Mouse (Mus musculus) left cerebral cortex, postnatal 4 days (tissue): Measurements from ENCODE around the gene Gm49486. TPM values are rescaled to one million over a fixed set of nuclear protein-coding genes. Genes with fewer than 3 reads are reported as not detected.
A peak's percentile ranks its signal among the peaks of the same experiment; 100 is the strongest.

Experiments used
- DNase-seq: peaks from one replicate; pipeline ENCODE4 v3.0.0-alpha.2; 2022
- intact Hi-C: fragments of 180-260 bp; cut with DNase I; formaldehyde crosslinking; loops from one replicate; pipeline ENCODE4 v1.15.1; 2025
- total RNA-seq, 2 experiments: library from RNA; stranded (reverse); gene quantifications; 2 replicates each; pipeline ENCODE4 v1.2.3; 2021

Gene Gm49486
- 1 to 10 TPM; 1.9 to 2.4 TPM for total RNA-seq

DNA sequence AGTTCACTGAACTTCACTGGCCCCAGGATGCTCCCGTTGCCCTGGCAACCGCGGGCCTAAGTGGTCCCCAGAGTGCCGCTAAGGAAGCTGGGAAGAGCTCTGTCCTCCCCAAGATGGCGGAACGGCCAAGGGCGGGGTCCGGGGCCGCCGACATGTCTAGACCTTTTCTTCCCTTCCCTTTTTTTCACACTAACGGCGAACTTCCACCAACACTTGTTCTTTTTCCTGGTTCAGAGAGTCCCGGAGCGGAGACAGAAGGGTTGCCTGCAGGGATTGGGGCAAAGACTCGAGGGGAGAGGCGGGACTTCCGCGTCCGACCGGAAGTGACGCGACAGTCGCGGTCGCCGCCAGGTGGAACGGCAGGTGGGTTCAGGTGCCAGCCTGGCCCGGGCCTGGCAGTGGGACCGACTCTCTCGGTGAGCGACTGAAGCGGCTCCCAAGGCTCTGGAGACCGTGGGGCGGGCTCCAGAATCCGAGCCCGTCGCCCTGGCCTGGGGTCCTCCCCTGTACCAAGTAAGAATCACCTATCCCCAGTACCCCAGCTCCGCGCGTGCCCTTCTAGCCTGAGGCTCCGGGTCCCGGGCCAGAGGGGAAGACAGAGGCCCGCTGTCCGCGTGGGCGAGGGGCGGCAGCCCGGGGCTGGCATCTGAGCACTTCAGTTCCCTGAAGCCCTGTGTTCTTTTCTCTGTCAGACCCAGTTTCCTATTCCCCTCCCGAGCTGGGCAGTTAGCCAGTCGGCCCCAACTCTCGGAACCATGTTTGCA is at the start of gene Gm49486, which contains the start of gene Pick1:
Gene Gm49486, plus strand, starts transcription at position 334 of the 764 bp plus-strand sequence.
Gene Pick1, plus strand, starts transcription at position 116 of the 764 bp plus-strand sequence.
- intact Hi-C loops, result no loop called here
- DNase-seq, result peak; percentile 89

DNA sequence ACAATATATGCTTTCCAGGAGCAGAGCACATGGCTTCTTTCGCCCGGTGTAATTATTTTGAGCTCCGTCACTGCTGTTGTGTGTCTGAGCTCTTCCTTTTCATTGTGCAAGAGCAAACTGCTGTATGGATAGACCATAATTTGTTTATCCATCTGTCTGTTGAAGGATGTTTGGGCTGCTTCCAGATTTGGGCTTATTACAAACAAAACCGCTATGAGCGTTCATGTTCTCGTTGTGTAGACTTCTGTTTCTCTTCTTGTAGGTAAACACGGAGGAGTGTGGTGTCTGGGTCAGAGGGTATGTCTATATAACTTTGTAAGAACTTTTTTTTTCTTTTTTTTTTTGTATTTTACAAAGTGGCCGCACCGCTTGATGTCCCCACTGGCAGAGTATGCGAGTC is 44.0 kb upstream of the Gm49486 start:
- no peak for DNase-seq
- intact Hi-C loops, result no loop called here

DNA sequence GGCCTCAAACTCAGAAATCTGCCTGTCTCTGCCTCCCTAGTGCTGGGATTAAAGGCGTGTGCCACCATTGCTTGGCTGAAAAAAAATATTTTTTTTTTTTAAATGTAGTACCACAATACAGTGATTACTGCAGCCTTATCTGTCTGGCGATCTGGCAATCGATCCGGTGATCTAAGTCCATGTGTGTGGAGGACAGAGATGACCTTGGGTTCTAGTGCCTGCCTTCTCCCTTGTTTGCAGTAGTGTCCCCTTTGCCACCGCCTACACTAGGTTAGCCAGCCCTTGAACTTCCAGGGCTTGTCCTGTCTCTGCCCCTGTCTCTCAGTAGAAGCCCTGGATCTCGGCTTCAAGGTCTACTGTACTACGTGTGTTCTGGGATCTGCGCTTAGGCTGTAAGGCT is 41.4 kb upstream of the Gm49486 start:
- intact Hi-C loops, result no loop called here
- no peak for DNase-seq

DNA sequence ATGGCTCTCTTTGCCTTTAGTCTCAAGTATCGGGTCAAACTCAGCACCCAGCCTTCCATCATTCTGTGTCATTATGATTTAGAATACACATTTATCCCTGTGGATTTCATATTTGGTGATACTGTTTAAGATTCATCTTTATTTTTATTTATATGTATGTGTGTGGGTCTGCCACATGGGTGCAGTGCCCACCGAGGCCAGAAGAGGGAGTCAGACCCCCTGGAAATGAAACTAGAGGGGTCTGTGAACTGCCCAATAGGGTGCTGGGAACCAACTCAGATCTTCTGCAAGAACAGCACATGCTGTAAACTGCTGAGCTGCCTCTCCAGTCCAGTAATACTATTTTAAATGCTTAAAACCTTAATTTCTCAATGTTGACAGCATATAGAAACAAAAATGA is 37.8 kb upstream of the Gm49486 start:
- intact Hi-C loops, result no loop called here
- DNase-seq, result no peak

DNA sequence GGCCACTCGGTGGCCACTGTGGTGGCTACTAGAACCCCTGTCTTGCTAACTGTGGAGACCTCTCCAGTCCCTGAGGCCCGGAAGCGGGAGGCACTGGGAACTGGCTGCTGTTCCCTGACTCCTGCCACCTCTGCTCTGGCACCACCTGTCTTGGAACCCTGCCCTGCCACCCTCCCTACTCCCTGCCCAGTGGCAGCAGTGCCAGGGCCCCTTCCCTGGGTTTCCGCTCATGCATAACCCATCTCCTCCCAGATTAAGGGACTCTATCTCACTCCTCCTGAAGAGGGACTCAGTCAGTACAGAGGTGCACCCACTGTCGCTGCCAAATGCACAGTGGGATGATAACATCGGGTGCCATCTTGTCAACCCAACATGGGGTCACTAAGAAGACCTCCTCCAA is 36.7 kb upstream of the Gm49486 start:
- peak; percentile 13 for DNase-seq
- intact Hi-C loops, result no loop called here

DNA sequence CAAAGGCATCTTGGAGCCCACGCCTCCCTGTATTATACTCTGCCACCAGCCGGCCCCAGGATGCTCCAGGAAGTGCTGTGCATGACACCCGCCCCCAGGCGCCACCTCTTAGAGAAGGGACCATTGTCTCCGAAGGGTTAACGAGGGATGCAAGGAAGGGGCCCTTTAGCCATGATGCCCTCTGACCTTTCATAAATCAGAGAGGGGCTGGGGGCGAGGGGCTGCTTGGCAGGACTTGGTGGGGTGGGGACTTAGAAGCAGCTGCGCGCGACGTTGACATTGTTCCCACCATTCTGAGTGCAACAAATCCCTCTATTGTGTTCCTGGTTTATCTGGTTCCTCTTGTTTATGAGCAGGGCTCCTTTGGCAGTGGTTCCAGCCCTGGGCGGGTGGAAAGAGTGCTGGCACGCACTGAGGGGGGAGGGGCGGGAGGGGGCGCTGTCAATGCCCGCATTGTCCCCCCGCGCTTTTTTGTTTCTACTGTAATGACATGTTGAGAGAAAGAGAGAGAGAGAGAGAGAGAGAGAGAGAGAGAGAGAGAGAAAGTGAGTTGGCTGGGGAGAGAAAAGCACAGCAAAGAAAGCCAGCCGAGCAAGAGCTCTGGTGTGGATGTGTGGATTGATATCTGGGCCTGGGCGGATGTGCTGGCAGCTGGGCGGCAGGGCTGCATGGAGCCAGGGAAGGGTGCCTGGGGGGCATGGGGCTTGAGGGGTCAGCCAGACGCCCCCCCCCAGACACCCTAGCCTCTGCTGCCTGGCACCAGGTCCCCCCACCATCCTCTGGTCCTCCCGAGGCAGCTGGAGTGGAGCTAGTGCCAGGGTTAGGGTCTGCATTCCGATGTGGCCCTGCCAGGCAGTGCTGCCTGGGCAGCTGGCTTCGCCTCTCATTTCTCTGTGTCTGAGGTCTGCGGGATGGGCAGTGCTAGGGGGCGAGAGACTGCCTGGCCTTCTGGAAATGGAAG is 36.0 kb upstream of the Gm49486 start:
- intact Hi-C loops, result no loop called here
- peak; percentile 69 for DNase-seq

DNA sequence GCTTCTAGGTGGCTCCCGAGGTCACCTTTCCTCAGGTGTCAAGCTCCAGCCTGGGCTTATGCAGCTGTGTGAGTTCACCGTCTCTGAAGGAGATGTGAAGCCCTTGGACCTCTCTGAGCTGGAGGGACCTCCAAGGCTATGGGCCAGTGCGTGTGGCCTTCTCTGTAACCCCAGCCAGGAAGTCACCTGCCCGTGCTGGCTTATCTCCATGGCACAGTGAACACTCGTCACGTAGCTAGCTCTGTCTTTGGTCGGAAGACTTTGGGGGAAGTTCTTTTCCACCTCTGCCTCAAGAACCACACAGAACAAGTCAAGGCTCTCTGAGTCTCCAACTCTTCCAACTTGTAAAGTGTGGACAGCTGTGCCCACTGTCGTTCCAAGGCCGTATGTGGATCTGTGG is 35.1 kb upstream of the Gm49486 start:
- DNase-seq, result no peak
- intact Hi-C loops, result no loop called here

DNA sequence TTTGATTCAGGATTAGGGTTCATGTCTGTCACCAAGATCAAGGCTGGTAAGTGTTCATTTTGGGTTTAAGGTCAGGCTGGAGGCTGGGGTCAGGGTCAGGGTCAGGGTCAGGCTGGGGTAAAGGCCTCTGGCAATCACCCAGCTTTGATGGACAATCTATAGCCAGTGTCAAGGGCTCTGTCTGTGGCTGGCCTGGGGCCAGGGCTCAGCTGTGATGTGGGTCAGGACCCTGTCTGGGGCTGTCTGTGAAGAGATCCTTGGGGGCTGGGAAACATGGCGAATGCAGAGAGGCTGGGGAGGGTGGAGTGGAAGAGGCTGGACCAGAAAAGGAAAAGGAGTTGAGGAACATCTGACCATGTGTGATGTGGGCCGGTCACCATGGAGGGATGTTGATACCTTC is 34.2 kb upstream of the Gm49486 start:
- no peak for DNase-seq
- intact Hi-C loops, result no loop called here

DNA sequence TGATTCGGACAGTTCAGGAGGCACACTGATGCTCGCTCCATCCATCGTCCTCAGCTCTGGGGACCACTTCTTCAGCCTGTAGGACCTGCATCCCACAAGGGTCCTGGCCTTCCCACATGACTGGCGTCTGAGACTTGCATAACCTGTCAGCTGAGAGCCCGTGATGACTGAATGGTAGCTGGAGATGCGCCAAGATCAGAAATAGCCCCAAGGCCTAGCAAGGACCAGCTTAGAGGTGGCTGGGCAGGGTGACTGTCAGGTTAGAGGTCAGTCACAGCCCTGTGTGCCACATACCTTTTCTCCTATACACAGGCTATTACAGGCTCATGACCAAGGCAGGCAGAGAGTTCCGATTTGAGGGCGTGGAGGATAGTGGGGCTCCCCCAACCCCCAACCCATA is 33.7 kb upstream of the Gm49486 start:
- intact Hi-C loops, result no loop called here
- no peak for DNase-seq

DNA sequence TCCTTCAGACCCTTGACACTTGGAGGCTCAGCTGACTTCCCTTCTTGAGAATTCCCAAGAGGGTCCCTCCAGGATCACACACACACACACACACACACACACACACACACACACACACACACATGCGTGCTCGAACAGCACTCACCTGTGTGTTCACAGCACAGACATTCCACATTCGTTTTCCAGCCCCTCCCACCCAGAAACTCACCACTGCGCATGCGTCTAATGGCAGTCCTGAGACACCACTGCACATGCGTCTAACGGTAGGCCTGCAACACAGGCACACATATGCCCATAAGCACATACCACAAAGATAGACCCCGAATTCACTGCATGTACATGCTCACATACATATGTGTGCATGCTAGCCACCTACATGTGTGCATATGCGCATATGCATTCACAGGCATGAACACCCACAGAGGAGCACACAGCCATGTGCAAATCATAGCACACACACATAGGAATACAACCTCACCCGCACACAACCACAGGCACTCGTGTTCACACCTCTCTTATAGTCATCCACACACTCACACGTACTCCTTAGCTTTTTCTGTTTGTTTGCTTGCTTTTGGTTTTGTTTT is 29.7 kb upstream of the Gm49486 start:
- no peak for DNase-seq
- intact Hi-C loops, result no loop called here

DNA sequence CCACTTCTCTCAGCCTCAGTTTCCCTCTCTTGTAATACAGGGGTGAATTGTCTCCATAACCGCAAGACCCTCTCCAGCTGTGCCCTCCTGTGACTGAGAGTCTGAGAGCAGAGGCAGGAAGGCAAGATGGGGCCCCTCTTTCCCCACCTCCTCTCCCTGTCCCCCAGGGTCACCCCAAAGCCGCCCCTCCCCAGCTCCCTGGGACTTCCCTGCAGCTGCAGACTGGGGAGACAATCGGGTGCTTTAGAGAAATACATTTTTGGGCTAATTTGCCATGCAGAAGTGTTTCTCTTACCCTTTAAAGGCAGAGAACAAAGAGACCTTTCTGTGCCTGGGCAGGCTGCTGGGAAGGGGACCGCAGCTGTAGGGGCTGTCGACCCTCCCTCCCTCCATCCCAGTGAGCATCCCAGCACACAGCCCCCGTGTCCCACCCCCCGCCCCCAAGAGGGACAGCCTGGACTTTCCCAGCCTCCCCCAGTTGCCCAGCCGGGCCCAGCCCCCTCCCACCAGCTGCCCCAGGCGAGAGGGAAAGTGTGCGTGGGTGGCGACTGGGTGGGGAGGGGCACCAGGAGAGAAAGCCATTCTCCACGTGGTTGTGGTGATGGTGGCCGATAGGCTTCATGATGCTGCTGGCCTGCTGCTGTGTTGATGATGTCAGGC is 27.6 kb upstream of the Gm49486 start:
- intact Hi-C loops, result no loop called here
- peak; percentile 46 for DNase-seq

DNA sequence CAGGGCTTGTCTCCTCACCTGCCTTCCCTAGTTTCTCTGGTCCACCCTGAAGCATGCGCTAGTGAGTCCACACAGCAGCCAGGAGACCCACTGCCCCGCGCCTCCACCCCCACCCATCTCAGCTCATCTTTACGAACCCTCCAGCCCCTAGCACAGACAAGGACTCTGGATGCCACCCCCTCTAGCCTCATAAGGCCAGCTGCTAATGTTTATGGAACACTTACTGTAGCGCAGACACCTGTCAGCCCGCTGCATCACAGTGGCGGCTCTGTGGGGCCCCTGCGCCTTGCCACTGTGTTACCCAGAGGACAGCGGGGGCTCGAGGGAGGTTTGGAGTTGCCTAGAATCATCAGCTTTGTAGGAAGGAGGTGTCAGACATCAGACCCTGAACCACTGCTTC is 26.6 kb upstream of the Gm49486 start:
- intact Hi-C loops, result no loop called here
- no peak for DNase-seq

DNA sequence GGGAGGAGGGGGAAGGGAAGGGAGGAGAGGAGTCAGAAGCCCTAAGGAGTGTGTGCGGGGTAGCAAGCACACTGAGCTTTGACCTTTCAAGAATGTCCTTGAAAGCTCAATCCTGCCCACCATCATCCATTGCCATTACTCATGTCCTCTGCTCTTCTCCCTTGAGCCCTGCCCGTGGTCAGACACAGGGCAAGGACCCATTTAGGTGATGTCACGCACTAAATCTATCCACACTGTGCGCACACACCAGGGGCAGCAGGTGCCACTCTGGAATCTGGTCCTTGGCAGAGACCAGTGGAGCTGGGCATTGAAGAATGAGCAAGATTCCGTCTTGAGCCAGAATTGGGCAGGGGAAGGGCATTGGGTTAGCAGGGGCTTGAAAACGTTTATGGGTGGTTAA is 21.0 kb upstream of the Gm49486 start:
- intact Hi-C loops, result no loop called here
- no peak for DNase-seq

DNA sequence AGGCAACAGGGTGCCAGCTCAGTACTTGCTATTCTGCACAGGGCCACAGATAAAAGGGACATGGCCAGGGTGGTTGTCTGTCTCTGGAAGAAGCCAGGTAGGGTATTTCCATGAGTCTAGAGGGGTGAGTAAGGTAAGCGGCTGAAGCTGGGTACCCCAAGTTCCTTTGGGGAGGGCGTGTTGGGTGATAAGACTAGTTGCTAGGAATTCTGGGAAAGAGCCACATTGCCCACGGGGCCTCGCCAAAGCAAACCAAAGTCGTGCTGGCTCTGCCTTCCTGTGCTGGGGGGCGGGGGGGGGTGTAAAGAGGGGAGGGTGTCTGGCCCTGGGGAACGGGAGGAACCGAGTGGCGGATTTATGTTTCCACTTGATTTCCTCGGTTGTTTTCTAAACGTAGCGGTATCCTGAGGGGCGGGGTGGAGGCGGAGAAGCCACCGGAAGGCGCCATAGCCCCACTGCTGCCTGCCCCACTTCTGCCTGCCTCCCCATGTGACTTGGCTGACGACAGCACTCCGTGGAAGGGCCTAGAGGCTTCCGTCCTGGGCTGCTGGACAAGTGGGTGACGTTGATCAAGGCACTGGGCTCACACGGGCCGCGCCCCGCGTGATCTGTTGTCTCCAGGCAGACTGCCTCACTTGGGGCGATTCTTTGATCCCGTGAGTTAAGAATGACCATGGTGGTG is 20.3 kb upstream of the Gm49486 start:
- no peak for DNase-seq
- intact Hi-C loops, result no loop called here

DNA sequence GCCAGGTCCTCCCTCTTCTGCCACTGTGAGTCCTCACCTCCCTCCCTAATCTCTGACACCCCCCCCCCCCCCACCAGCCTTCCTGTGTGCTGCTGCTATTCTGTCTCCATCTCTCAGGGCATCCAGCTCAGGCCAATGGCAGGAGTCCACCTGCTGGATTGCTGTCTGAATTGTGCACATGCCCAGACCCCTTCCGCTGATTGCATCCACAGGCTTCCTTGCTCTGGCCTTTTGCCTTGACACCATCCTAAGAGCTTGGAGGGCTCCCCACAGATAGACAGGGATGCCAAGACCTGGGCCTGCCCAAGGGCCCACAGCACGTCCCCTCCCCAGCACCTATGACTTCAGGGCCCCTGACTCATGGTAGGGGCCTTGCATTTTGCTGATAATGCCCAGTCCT is 18.8 kb upstream of the Gm49486 start:
- intact Hi-C loops, result no loop called here
- no peak for DNase-seq

DNA sequence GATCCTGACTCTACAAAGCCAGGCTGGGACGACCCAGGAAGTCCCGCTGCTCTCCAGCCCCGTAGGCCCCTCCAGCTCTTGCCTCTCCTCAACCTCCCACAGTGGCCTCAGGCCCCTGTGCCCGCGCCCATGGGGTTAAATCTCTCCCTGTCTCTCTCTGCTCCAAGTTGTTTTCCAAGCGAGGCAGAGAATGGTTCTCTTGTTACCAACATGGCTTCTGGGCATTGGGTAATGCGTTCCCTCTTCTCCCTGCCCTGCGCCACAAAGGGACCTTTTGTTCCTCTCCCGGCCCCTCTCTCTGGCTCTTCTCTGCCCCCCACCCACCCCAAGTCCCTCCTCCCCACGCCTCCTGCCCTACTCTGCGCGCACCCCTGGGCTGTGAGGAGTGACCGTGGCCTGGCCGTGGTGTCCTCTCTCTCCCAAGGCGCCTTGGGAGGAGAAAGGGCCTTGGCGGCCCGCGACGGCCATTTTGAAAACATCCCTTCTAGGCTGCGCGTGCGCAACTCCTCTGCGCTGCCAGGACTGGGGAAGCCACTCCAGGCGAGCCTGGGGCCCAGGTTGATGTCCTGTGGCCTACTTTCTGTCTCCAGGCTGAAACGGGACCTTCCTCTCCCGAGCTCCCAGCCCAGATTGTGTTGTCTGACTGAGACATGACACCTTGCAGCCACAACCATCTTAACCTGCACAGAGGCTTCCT is 16.3 kb upstream of the Gm49486 start:
- DNase-seq, result no peak
- intact Hi-C loops, result no loop called here

DNA sequence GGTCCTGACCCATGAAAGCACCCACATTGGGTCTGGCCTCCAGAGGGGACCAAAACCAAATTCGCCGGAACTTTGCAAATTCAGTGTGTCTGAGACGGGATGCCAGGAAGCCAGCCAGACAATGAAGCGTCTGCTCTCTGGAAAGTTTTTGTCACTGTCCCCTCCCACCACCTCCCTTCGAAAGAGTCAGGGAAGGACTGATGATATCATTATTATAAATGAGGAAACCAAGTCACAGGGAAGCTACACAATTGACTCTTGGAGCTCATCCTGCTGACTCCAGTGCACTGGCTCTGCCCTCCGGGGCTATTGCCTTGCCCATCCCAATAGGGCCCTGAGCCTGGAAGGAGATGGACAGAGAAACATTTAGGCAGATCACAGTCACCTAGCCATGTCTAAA is 15.6 kb upstream of the Gm49486 start:
- no peak for DNase-seq
- intact Hi-C loops, result no loop called here

DNA sequence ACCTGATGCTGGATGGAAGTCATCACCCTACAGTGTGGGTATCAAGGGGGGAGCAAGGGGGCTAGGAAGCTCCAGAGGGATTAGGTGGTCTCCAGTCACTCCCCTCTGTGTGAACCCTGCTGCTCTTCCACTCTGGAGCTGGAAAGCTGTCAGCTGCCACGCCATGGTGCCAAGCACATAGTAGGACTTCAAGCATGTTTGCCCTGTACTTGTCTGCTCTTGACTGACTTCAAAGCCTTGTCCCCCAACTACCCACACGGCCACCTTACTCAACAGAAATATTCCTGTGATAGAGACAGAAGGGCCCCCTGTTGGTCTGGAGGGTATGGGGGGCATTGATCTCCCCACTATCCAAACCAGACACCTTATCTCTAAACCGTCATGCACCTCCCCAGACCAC is 13.0 kb upstream of the Gm49486 start:
- intact Hi-C loops, result no loop called here

DNA sequence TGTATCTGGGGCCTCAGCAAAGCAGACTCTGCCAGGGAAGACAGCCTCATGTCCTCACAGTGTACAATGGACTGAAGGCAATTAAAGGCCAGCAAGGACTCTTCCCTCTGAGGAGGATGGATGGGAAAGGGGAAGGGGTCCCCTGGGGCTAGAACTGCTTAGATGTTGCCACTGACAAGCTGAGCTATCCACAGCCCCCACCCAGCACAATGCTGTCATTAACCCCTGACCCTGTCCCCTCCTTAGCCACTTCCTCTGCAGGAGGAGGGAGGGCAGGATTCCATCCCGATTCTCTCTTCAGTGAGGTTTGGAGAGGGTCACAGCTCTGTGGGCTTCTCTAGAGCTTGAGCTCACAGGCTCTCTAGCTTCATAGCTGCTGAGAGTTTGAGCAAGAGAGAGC is 9.6 kb upstream of the Gm49486 start:
- intact Hi-C loops, result no loop called here
- no peak for DNase-seq

More for the DNA sequence above, 13.0 kb upstream of the Gm49486 start:
- DNase-seq, result no peak

DNA sequence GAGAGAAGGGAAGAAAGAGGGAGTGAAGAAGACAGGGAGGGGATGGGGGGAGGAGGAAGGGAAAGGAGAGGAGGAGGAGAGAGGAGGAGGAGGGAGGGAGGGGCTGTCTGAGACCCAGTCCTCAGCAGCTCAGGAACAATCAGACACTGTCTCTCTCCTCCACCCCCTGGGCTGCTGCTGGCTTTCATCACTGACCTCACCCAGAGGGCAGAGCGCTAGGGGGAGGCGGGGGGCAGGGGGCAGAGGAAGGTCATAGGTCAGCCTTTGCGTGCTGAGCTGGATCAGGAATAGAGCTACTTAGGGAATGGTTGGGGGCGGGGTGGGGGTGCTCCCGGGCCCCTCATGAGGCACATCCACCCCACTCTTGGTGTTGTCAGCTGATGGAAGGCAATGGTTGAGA is 5.5 kb upstream of the Gm49486 start:
- no peak for DNase-seq
- intact Hi-C loops, result no loop called here
